Mouse (Mus musculus) bone marrow macrophage, adult 2 months (primary cell): ENCODE data around the gene Slc38a3. TPM values are rescaled to one million over a fixed set of nuclear protein-coding genes. Genes with fewer than 3 reads are reported as not detected.

Source experiments
- H3K27ac ChIP-seq: 2 replicates; pipeline ENCODE4 v1.5.1; 2012; ENCODE audit warnings: low read depth, low read length; ENCODE audit not compliant: insufficient read depth
- H3K4me1 ChIP-seq: 2 replicates; pipeline ENCODE4 v1.6.1; 2012; ENCODE audit warnings: low read length; ENCODE audit not compliant: control insufficient read depth, insufficient read depth
- H3K4me3 ChIP-seq: 2 replicates; pipeline ENCODE4 v1.5.1; 2012; ENCODE audit warnings: mild to moderate bottlenecking, low read length, moderate library complexity; ENCODE audit not compliant: insufficient read depth
- CTCF ChIP-seq: IDR thresholded peaks from 2 replicates; pipeline ENCODE4 v1.5.1; 2012; ENCODE audit warnings: low read depth, mild to moderate bottlenecking, low read length, moderate library complexity
- POLR2A ChIP-seq: IDR thresholded peaks from 2 replicates; pipeline ENCODE4 v1.6.1; 2012; ENCODE audit warnings: mild to moderate bottlenecking, low read depth, low read length, borderline replicate concordance
- polyA plus RNA-seq: library from polyadenylated mRNA; stranded (reverse); fragments of >200 nt; gene quantifications from 2 replicates; pipeline ENCODE4 v1.2.4, GENCODE M21; 2012; ENCODE audit not compliant: missing spikeins, insufficient read depth, insufficient read length

The Slc38a3 gene
- polyA plus RNA-seq, 1 experiment, result not detected

DNA sequence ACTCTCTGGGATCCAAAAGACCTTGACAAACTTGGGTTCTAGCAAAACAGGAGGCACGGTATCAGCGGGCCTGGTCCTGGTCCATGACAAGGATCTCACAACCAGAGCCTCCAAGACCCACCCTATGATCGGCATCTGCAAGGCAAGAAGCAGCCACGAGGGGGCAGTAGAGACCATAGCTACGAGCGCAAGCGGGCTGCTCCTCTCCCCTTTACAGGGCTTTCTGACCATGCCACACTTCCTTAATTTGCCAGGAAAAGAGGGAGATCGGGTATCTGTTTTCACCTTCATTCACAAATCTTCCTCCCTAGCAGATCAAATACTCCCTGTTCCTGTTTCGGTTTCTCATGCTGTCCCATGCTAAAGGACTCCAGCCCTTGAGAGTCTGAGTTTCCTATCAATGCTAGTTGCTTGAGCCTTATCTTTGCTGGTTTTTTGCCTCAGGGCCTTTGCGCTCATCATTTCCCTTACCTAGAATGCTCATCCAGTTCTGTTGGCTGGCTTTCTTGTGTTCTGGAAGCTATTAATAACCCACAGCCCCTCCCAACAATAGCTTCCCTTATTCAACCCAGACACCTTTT, 67.2 kb downstream of the Slc38a3 start:
- TF ChIP-seq POLR2A, result no peak
- TF ChIP-seq CTCF, result peak; percentile 76
- H3K4me1 ChIP-seq, result peaks cover 11% of the 10 kb centered on the region
- H3K27ac ChIP-seq, result no peak overlapping the region
- H3K4me3 ChIP-seq, result no peak overlapping the region

DNA sequence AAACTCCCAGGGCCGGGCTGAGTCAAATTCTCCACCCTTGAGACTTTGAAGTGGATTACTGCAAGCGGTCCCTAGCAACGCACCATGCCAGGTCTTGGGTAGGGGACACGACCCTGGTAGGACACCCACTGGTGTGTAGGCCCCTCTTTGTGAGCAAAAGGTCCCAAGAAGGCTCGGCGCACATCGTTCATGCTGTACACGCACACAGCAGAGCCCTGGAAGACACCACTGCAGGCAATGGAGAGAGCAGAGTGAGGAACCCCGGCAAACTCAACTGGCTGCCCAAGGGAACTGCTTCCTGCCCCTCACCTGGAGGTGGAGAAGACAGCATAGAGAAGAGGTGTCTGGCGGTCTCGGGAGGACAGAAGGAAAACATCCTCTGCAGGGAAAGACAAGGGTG, 68.1 kb downstream of the Slc38a3 start:
- peaks cover 20% of the 10 kb centered on the region for H3K4me1 ChIP-seq
- TF ChIP-seq POLR2A (no peak), CTCF (no peak)

DNA sequence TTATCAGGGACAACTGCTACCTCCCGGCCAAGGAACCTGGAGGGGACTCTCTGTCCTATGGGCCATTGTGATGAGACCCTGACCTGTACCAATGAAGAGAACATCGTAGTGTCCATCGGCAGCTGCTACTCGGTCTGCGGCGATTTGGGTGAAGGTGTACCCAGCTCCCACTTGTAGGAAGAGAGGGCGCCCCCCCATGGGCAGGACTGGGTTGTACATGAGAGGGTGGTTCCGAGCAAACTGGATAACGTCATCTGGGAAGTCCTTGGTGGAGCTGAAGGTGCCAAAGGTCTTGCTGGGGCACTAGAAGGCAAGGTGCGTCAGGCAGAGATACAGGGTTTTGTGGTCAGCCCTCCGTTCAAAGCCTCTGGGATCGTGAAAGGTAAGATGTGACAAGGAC, 68.6 kb downstream of the Slc38a3 start:
- TF ChIP-seq CTCF (no peak), POLR2A (no peak)
- peaks cover 20% of the 10 kb centered on the region for H3K4me1 ChIP-seq
- no peak overlapping the region for H3K27ac ChIP-seq
- no peak overlapping the region for H3K4me3 ChIP-seq

More for the DNA sequence above, 68.1 kb downstream of the Slc38a3 start:
- H3K27ac ChIP-seq, result no peak overlapping the region
- no peak overlapping the region for H3K4me3 ChIP-seq

Other genes starting within 250 kb of the Slc38a3 start
- gene Tmem115, start 135.6 kb downstream of the Slc38a3 start, polyA plus RNA-seq, result 19.0 and 20.9 TPM in 2 replicates
- gene Cyb561d2, start 127.3 kb downstream of the Slc38a3 start, polyA plus RNA-seq, result 18.9 and 30.6 TPM in 2 replicates
- 19.9 and 22.5 TPM in 2 replicates for gene Nprl2, start 127.3 kb downstream of the Slc38a3 start, polyA plus RNA-seq
- 0.66 TPM in 1 of 2 replicates, not detected in the other for gene Zmynd10, start 122.2 kb downstream of the Slc38a3 start, polyA plus RNA-seq
- 45.1 and 46.2 TPM in 2 replicates for gene Rassf1, start 118.0 kb downstream of the Slc38a3 start, polyA plus RNA-seq
- gene Tusc2, start 106.3 kb downstream of the Slc38a3 start, polyA plus RNA-seq, result 23.0 and 23.6 TPM in 2 replicates
- gene Hyal2, start 101.6 kb downstream of the Slc38a3 start, polyA plus RNA-seq, result 8.8 and 10.3 TPM in 2 replicates
- gene Hyal1, start 92.6 kb downstream of the Slc38a3 start, polyA plus RNA-seq, result 2.3 and 4.7 TPM in 2 replicates
- gene Naa80, start 90.6 kb downstream of the Slc38a3 start, polyA plus RNA-seq, result 16.9 and 21.1 TPM in 2 replicates
- 0.29 and 0.59 TPM in 2 replicates for gene Hyal3, start 88.7 kb downstream of the Slc38a3 start, polyA plus RNA-seq
- gene Ifrd2, start 81.9 kb downstream of the Slc38a3 start, polyA plus RNA-seq, result 8.2 and 8.6 TPM in 2 replicates
- gene Sema3b, start 60.3 kb downstream of the Slc38a3 start, polyA plus RNA-seq, result not detected in 2 replicates
- 994 and 1,017 TPM in 2 replicates for gene Gnai2, start 34.2 kb downstream of the Slc38a3 start, polyA plus RNA-seq
- gene Gnat1, start 10.2 kb upstream of the Slc38a3 start, polyA plus RNA-seq, result not detected in 2 replicates
- not detected in 2 replicates for gene Sema3f, start 40.9 kb upstream of the Slc38a3 start, polyA plus RNA-seq
- gene Rbm5, start 101.5 kb upstream of the Slc38a3 start, polyA plus RNA-seq, result 177 and 178 TPM in 2 replicates
- gene Rbm6, start 203.7 kb upstream of the Slc38a3 start, polyA plus RNA-seq, result 73.5 and 87.0 TPM in 2 replicates
- 11.4 and 15.3 TPM in 2 replicates for gene Mon1a, start 218.6 kb upstream of the Slc38a3 start, polyA plus RNA-seq
- not detected in 2 replicates for gene Mst1r, start 237.3 kb upstream of the Slc38a3 start, polyA plus RNA-seq